Mouse (Mus musculus): ENCODE results near the gene Vmn1r28. TPM values are rescaled to one million over a fixed set of nuclear protein-coding genes. Genes with fewer than 3 reads are reported as not detected.

Gene Vmn1r28
- polyA plus RNA-seq, 1 experiment = not detected

DNA sequence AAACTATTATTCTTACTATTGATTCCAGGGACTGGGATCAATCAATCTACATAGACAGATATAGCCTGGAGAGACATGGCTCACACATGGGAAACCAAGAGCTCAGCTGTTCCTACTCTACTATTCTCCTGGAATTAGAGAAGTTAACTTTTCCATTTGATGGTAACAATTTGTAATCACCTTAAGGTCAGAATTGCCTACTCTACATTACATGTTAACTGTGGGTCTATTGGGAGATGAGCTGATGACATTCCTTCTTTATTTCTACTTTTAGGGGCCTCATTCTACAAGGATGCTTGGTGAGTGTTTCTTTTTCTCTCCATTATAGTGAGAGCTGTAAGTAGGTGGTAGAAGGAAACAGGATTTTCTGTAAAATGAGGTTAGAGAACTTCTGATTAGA lies 39.4 kb downstream of the Vmn1r28 start, which contains the start of gene Vmn1r29:
Vmn1r29 (plus strand) TSS at position 301 of the 400 bp plus-strand sequence.
- no peaks in the 10 kb centered on the region for H3K36me3 ChIP-seq (ENCODE audit: control insufficient read depth, insufficient read depth)
- TF ChIP-seq TCF3 (IDR thresholded peaks at IDR 0.05; ENCODE audit: insufficient read length, low read depth) (no peak), E2F4 (IDR thresholded peaks at IDR 0.05; ENCODE audit: insufficient read depth) (no peak), TCF12 (IDR thresholded peaks at IDR 0.05; ENCODE audit: insufficient read depth, poor library complexity, severe bottlenecking) (no peak), USF1 (IDR thresholded peaks at IDR 0.05; ENCODE audit: low read depth) (no peak), MYOD1 (IDR thresholded peaks at IDR 0.05; ENCODE audit: control insufficient read depth in 1 of 3, insufficient read length in 2 of 3, low read depth in 2 of 3) (no peak), POLR2A (IDR thresholded peaks at IDR 0.05; ENCODE audit: insufficient read length, low read depth) (no peak), MYOG (IDR thresholded peaks at IDR 0.05; ENCODE audit: control insufficient read depth in 1 of 3, insufficient read depth in 1 of 3, insufficient read length in 2 of 3, low read depth in 2 of 3) (no peak), POLR2AphosphoS2 (IDR thresholded peaks at IDR 0.05; ENCODE audit: insufficient read length, low read depth) (no peak), REST (IDR thresholded peaks at IDR 0.05; ENCODE audit: insufficient read depth, insufficient read length) (no peak), MAX (IDR thresholded peaks at IDR 0.05; ENCODE audit: low read depth) (no peak), SRF (IDR thresholded peaks at IDR 0.05; ENCODE audit: control insufficient read depth, insufficient read length, low read depth) (no peak), CEBPB (IDR thresholded peaks at IDR 0.05; ENCODE audit: insufficient read depth, poor library complexity, severe bottlenecking) (no peak)

More for the DNA sequence above, 39.4 kb downstream of the Vmn1r28 start, which contains the start of gene Vmn1r29:
- no peaks in the 10 kb centered on the region for H3K27me3 ChIP-seq (ENCODE audit: control insufficient read depth, insufficient read depth, insufficient read length)
- H3ac ChIP-seq (ENCODE audit: control insufficient read depth, insufficient read length) = no peak within 1 kb of the TSS
- no peak within 1 kb of the TSS for H3K4me3 ChIP-seq
- no peak within 1 kb of the TSS for H3K4me2 ChIP-seq (ENCODE audit: low read depth)
- no peaks in the 10 kb centered on the region for H3K79me2 ChIP-seq (ENCODE audit: control insufficient read depth, insufficient read depth)

Other genes with a start within 250 kb of the Vmn1r28 start
- not detected for gene Vmn1r26, start 246.9 kb upstream of the Vmn1r28 start, polyA plus RNA-seq (2012; fragmentation: generic; extraction: Trizol)
- gene Vmn1r27, start 43.2 kb upstream of the Vmn1r28 start, polyA plus RNA-seq (2012; fragmentation: generic; extraction: Trizol) = not detected
- gene Vmn1r29, start 39.5 kb downstream of the Vmn1r28 start, polyA plus RNA-seq (2012; fragmentation: generic; extraction: Trizol) = not detected
- gene Vmn1r30, start 181.3 kb downstream of the Vmn1r28 start, polyA plus RNA-seq (2012; fragmentation: generic; extraction: Trizol) = not detected
- not detected for gene Vmn1r31, start 213.3 kb downstream of the Vmn1r28 start, polyA plus RNA-seq (2012; fragmentation: generic; extraction: Trizol)

Measured in myocyte (in vitro differentiated cells).